Mouse (Mus musculus): ENCODE results near the gene Fam107b. TPM values are rescaled to one million over a fixed set of nuclear protein-coding genes. Genes with fewer than 3 reads are reported as not detected.
A peak's percentile ranks its signal among the peaks of the same experiment; 100 is the strongest.

The Fam107b gene
- total RNA-seq, 1 experiment from 2014 or later = 624 TPM

GRCm38 (mm10) chr2:3771483-3771882 is 201.2 kb downstream of the Fam107b start:
- no peak for ATAC-seq (replicated peaks in 1 of 2; ENCODE audit: insufficient read depth in 1 of 2, low FRiP score in 2 of 2, low TSS enrichment in 1 of 2, low read depth in 1 of 2, poor library complexity in 2 of 2, severe bottlenecking in 2 of 2)

GRCm38 (mm10) chr2:3773089-3773488 is 202.8 kb downstream of the Fam107b start:
- ATAC-seq (replicated peaks in 1 of 2; ENCODE audit: insufficient read depth in 1 of 2, low FRiP score in 2 of 2, low TSS enrichment in 1 of 2, low read depth in 1 of 2, poor library complexity in 2 of 2, severe bottlenecking in 2 of 2) = no peak

- no peak for ATAC-seq (replicated peaks in 1 of 2; ENCODE audit: insufficient read depth in 1 of 2, low FRiP score in 2 of 2, low TSS enrichment in 1 of 2, low read depth in 1 of 2, poor library complexity in 2 of 2, severe bottlenecking in 2 of 2)
These were observed 205.3 kb downstream of the Fam107b start for GRCm38 (mm10) chr2:3775569-3775968.

- no peak for ATAC-seq (replicated peaks in 1 of 2; ENCODE audit: insufficient read depth in 1 of 2, low FRiP score in 2 of 2, low TSS enrichment in 1 of 2, low read depth in 1 of 2, poor library complexity in 2 of 2, severe bottlenecking in 2 of 2)
These were observed 205.8 kb downstream of the Fam107b start for GRCm38 (mm10) chr2:3776045-3776444.

GRCm38 (mm10) chr2:3777696-3778095 is 207.4 kb downstream of the Fam107b start:
- ATAC-seq (replicated peaks in 1 of 2; ENCODE audit: insufficient read depth in 1 of 2, low FRiP score in 2 of 2, low TSS enrichment in 1 of 2, low read depth in 1 of 2, poor library complexity in 2 of 2, severe bottlenecking in 2 of 2) = no peak

- ATAC-seq (replicated peaks in 1 of 2; ENCODE audit: insufficient read depth in 1 of 2, low FRiP score in 2 of 2, low TSS enrichment in 1 of 2, low read depth in 1 of 2, poor library complexity in 2 of 2, severe bottlenecking in 2 of 2) = no peak
These were observed 215.3 kb downstream of the Fam107b start for GRCm38 (mm10) chr2:3785546-3785945.

- no peak for ATAC-seq (replicated peaks in 1 of 2; ENCODE audit: insufficient read depth in 1 of 2, low FRiP score in 2 of 2, low TSS enrichment in 1 of 2, low read depth in 1 of 2, poor library complexity in 2 of 2, severe bottlenecking in 2 of 2)
These were observed 217.6 kb downstream of the Fam107b start for GRCm38 (mm10) chr2:3787752-3788423.

GRCm38 (mm10) chr2:3788424-3788786 is 218.1 kb downstream of the Fam107b start:
- ATAC-seq (replicated peaks in 1 of 2; ENCODE audit: insufficient read depth in 1 of 2, low FRiP score in 2 of 2, low TSS enrichment in 1 of 2, low read depth in 1 of 2, poor library complexity in 2 of 2, severe bottlenecking in 2 of 2) = 0 out of 4 replicates have a peak, but pooled peaks have one; percentile 26 to 32

GRCm38 (mm10) chr2:3796543-3796942 is 226.3 kb downstream of the Fam107b start:
- ATAC-seq (replicated peaks in 1 of 2; ENCODE audit: insufficient read depth in 1 of 2, low FRiP score in 2 of 2, low TSS enrichment in 1 of 2, low read depth in 1 of 2, poor library complexity in 2 of 2, severe bottlenecking in 2 of 2) = no peak

GRCm38 (mm10) chr2:3799767-3800554 is 229.7 kb downstream of the Fam107b start:
- peak; percentile 87 to 88 for ATAC-seq (replicated peaks in 1 of 2; ENCODE audit: insufficient read depth in 1 of 2, low FRiP score in 2 of 2, low TSS enrichment in 1 of 2, low read depth in 1 of 2, poor library complexity in 2 of 2, severe bottlenecking in 2 of 2)

GRCm38 (mm10) chr2:3800555-3800878 is 230.2 kb downstream of the Fam107b start:
- ATAC-seq (replicated peaks in 1 of 2; ENCODE audit: insufficient read depth in 1 of 2, low FRiP score in 2 of 2, low TSS enrichment in 1 of 2, low read depth in 1 of 2, poor library complexity in 2 of 2, severe bottlenecking in 2 of 2) = peak; percentile 42 to 43; a peak in 3 of 4 replicates

- ATAC-seq (replicated peaks in 1 of 2; ENCODE audit: insufficient read depth in 1 of 2, low FRiP score in 2 of 2, low TSS enrichment in 1 of 2, low read depth in 1 of 2, poor library complexity in 2 of 2, severe bottlenecking in 2 of 2) = no peak
These were observed 235.5 kb downstream of the Fam107b start for GRCm38 (mm10) chr2:3805742-3806141.

GRCm38 (mm10) chr2:3810321-3810720 is 240.0 kb downstream of the Fam107b start:
- ATAC-seq (replicated peaks in 1 of 2; ENCODE audit: insufficient read depth in 1 of 2, low FRiP score in 2 of 2, low TSS enrichment in 1 of 2, low read depth in 1 of 2, poor library complexity in 2 of 2, severe bottlenecking in 2 of 2) = no peak

- ATAC-seq (replicated peaks in 1 of 2; ENCODE audit: insufficient read depth in 1 of 2, low FRiP score in 2 of 2, low TSS enrichment in 1 of 2, low read depth in 1 of 2, poor library complexity in 2 of 2, severe bottlenecking in 2 of 2) = no peak
These were observed 245.9 kb downstream of the Fam107b start for GRCm38 (mm10) chr2:3816142-3816609.

- ATAC-seq (replicated peaks in 1 of 2; ENCODE audit: insufficient read depth in 1 of 2, low FRiP score in 2 of 2, low TSS enrichment in 1 of 2, low read depth in 1 of 2, poor library complexity in 2 of 2, severe bottlenecking in 2 of 2) = no peak
These were observed 247.3 kb downstream of the Fam107b start for GRCm38 (mm10) chr2:3817626-3818025.

GRCm38 (mm10) chr2:3822483-3823455 is 252.5 kb downstream of the Fam107b start:
- no peak for ATAC-seq (replicated peaks in 1 of 2; ENCODE audit: insufficient read depth in 1 of 2, low FRiP score in 2 of 2, low TSS enrichment in 1 of 2, low read depth in 1 of 2, poor library complexity in 2 of 2, severe bottlenecking in 2 of 2)

All from hematopoietic stem cell, adult 5-6 weeks (primary cell).